Mouse (Mus musculus): ENCODE results near the gene Gse1.

- TF ChIP-seq ZC3H11A (IDR thresholded peaks at IDR 0.05; ENCODE audit: borderline replicate concordance, low read depth, low read length) (no peak), ZNF384 (IDR thresholded peaks at IDR 0.05; ENCODE audit: low read depth, low read length) (no peak)
Measured at GRCm38 (mm10) chr8:120322956-120323448, 94.7 kb downstream of the Gse1 start.
